Comparison of ENCODE assay signal across 8 mouse cellular contexts in genomic region chr2:34370349-34370724, GRCm38 (mm10). TPM values are rescaled to one million over a fixed set of nuclear protein-coding genes. Genes with fewer than 3 reads are reported as not detected.
DNase-seq lines count a peak whose midpoint lies in the region; ATAC-seq and TF ChIP-seq lines count a peak whose summit lies in the region.

No protein-coding gene starts in this region.

- ATAC-seq in kidney, postnatal 0 days (replicated peaks; ENCODE audit: low FRiP score, low read depth): no peak
- ATAC-seq in embryonic facial prominence, embryonic 13.5 days (ENCODE audit: insufficient number of reproducible peaks, insufficient read depth, low FRiP score, low TSS enrichment, low read depth): no peak
- ATAC-seq in hindbrain, embryonic 15.5 days (ENCODE audit: low FRiP score, low read depth): no peak

- H3K4me2 ChIP-seq in kidney, postnatal 0 days (ENCODE audit: low read length): peak overlapping the region; percentile 95
- H3K4me2 ChIP-seq in embryonic facial prominence, embryonic 13.5 days: peak overlapping the region; percentile 95
- H3K4me2 ChIP-seq in hindbrain, embryonic 15.5 days: peak overlapping the region; percentile 76
- peak overlapping the region; percentile 74 for H3K4me2 ChIP-seq in myocyte (ENCODE audit: low read depth)

- TF ChIP-seq POLR2A in myocyte (IDR thresholded peaks at IDR 0.05; ENCODE audit: insufficient read length, low read depth): no peak

- H3K9ac ChIP-seq in kidney, postnatal 0 days (ENCODE audit: low read depth, low read length): peak overlapping the region; percentile 95; the same call in 1 of the 2 replicates
- peak overlapping the region; percentile 94 for H3K9ac ChIP-seq in embryonic facial prominence, embryonic 13.5 days
- H3K9ac ChIP-seq in hindbrain, embryonic 15.5 days: peak overlapping the region; percentile 79

- H3ac ChIP-seq in myocyte (ENCODE audit: control insufficient read depth, insufficient read length): no peak overlapping the region

- no peak for DNase-seq in kidney, postnatal 0 days (ENCODE audit: low spot score)
- DNase-seq in kidney, postnatal 36 days: no peak
- DNase-seq in thymus, adult 18-20 months: no peak
- DNase-seq in urinary bladder, adult 18-20 months (ENCODE audit: low spot score in 2 of 2): no peak
- DNase-seq in yolk sac, embryonic 10.5 days (ENCODE audit: low spot score): no peak

- no peaks in the 10 kb centered on the region for H3K9me3 ChIP-seq in kidney, postnatal 0 days (replicated peaks; ENCODE audit: low read length)
- H3K9me3 ChIP-seq in embryonic facial prominence, embryonic 13.5 days: no peaks in the 10 kb centered on the region
- no peaks in the 10 kb centered on the region for H3K9me3 ChIP-seq in hindbrain, embryonic 15.5 days

- no peaks in the 10 kb centered on the region for H3K27me3 ChIP-seq in kidney, postnatal 0 days (ENCODE audit: insufficient read depth, low read length)
- H3K27me3 ChIP-seq in embryonic facial prominence, embryonic 13.5 days: peaks cover 4% of the 10 kb centered on the region; the same call in 1 of the 2 replicates
- H3K27me3 ChIP-seq in hindbrain, embryonic 15.5 days: no peaks in the 10 kb centered on the region
- H3K27me3 ChIP-seq in myocyte (ENCODE audit: control insufficient read depth, insufficient read depth, insufficient read length): no peaks in the 10 kb centered on the region

- H3K4me1 ChIP-seq in kidney, postnatal 0 days (replicated peaks; ENCODE audit: insufficient read depth, low read length): 0 out of 2 replicates have a peak, but pooled peaks cover 5% of the 10 kb centered on the region
- H3K4me1 ChIP-seq in embryonic facial prominence, embryonic 13.5 days: peaks cover 14% of the 10 kb centered on the region
- peaks cover 31% of the 10 kb centered on the region for H3K4me1 ChIP-seq in hindbrain, embryonic 15.5 days (replicated peaks)

- peak overlapping the region; percentile 98 for H3K4me3 ChIP-seq in kidney, postnatal 0 days (replicated peaks; ENCODE audit: low read depth, low read length)
- peak overlapping the region; percentile 83 for H3K4me3 ChIP-seq in embryonic facial prominence, embryonic 13.5 days
- peak overlapping the region; percentile 78 for H3K4me3 ChIP-seq in hindbrain, embryonic 15.5 days
- peak overlapping the region; percentile 48 for H3K4me3 ChIP-seq in myocyte

- TF ChIP-seq CTCF in kidney, postnatal 0 days (IDR thresholded peaks at IDR 0.05; ENCODE audit: low read depth): no peak

- no peaks in the 10 kb centered on the region for H3K79me2 ChIP-seq in myocyte (ENCODE audit: control insufficient read depth, insufficient read depth)

- H3K36me3 ChIP-seq in kidney, postnatal 0 days (ENCODE audit: insufficient read depth, low read length): no peaks in the 10 kb centered on the region
- H3K36me3 ChIP-seq in embryonic facial prominence, embryonic 13.5 days: no peaks in the 10 kb centered on the region
- H3K36me3 ChIP-seq in hindbrain, embryonic 15.5 days: no peaks in the 10 kb centered on the region
- no peaks in the 10 kb centered on the region for H3K36me3 ChIP-seq in myocyte (ENCODE audit: control insufficient read depth, insufficient read depth)

- 14% methylated on average over 7 of the region's 7 CpGs for WGBS in kidney, postnatal 0 days
- WGBS in embryonic facial prominence, embryonic 13.5 days: 2% methylated on average over 7 of the region's 7 CpGs
- WGBS in hindbrain, embryonic 15.5 days: 4% methylated on average over 7 of the region's 7 CpGs

- no peak overlapping the region for H3K27ac ChIP-seq in kidney, postnatal 0 days
- 0 out of 2 replicates have a peak overlapping the region, but pooled peaks have one; percentile 95 for H3K27ac ChIP-seq in embryonic facial prominence, embryonic 13.5 days
- H3K27ac ChIP-seq in hindbrain, embryonic 15.5 days (replicated peaks): peak overlapping the region; percentile 97

TF ChIP-seq in myocyte, 11 proteins besides CTCF, POLR2A, EP300 and RAD21:
- TF ChIP-seq POLR2AphosphoS2 (IDR thresholded peaks at IDR 0.05; ENCODE audit: insufficient read length, low read depth) (no peak), REST (IDR thresholded peaks at IDR 0.05; ENCODE audit: insufficient read depth, insufficient read length) (no peak), CEBPB (IDR thresholded peaks at IDR 0.05; ENCODE audit: insufficient read depth, poor library complexity, severe bottlenecking) (no peak), E2F4 (IDR thresholded peaks at IDR 0.05; ENCODE audit: insufficient read depth) (no peak), MYOD1 (IDR thresholded peaks at IDR 0.05; ENCODE audit: control insufficient read depth in 1 of 3, insufficient read length in 2 of 3, low read depth in 2 of 3) (no peak), TCF3 (IDR thresholded peaks at IDR 0.05; ENCODE audit: insufficient read length, low read depth) (no peak), MAX (IDR thresholded peaks at IDR 0.05; ENCODE audit: low read depth) (no peak), USF1 (IDR thresholded peaks at IDR 0.05; ENCODE audit: low read depth) (no peak), MYOG (IDR thresholded peaks at IDR 0.05; ENCODE audit: control insufficient read depth in 1 of 3, insufficient read depth in 1 of 3, insufficient read length in 2 of 3, low read depth in 2 of 3) (no peak), TCF12 (IDR thresholded peaks at IDR 0.05; ENCODE audit: insufficient read depth, poor library complexity, severe bottlenecking) (no peak), SRF (IDR thresholded peaks at IDR 0.05; ENCODE audit: control insufficient read depth, insufficient read length, low read depth) (no peak)

RNA-seq across cellular contexts. Expression of gene Pbx3, which starts 2.6 kb away (rescaled TPM):
- polyA plus RNA-seq in kidney, postnatal 0 days (2015; fragmentation: Nextera tagmentation; extraction: Ambion mirVana): 21.1 and 21.3 TPM in 2 replicates
- 21.4 and 24.7 TPM in 2 replicates for polyA plus RNA-seq in embryonic facial prominence, embryonic 13.5 days (2015; fragmentation: Nextera tagmentation; extraction: Ambion mirVana)
- 118 and 130 TPM in 2 replicates for polyA plus RNA-seq in hindbrain, embryonic 15.5 days (2015; fragmentation: Nextera tagmentation; extraction: Ambion mirVana)
- polyA plus RNA-seq in myocyte (2012; fragmentation: generic; extraction: Trizol): 6.1 TPM

RNA-seq across cellular contexts. Expression of gene Mapkap1, which starts 36.2 kb away (rescaled TPM):
- polyA plus RNA-seq in kidney, postnatal 0 days (2015; fragmentation: Nextera tagmentation; extraction: Ambion mirVana): 86.2 and 92.3 TPM in 2 replicates
- polyA plus RNA-seq in embryonic facial prominence, embryonic 13.5 days (2015; fragmentation: Nextera tagmentation; extraction: Ambion mirVana): 106 and 107 TPM in 2 replicates
- 98.3 and 98.6 TPM in 2 replicates for polyA plus RNA-seq in hindbrain, embryonic 15.5 days (2015; fragmentation: Nextera tagmentation; extraction: Ambion mirVana)
- polyA plus RNA-seq in myocyte (2012; fragmentation: generic; extraction: Trizol): 39.6 TPM

Comparison
In these comparisons a context has a peak if more than half of its experiments do, and no peak if none do; other contexts are left out.
1. H3K4me3 ChIP-seq: peak in every context shown above with its lines; median percentile 98 in kidney, postnatal 0 days; 83 in embryonic facial prominence, embryonic 13.5 days; 78 in hindbrain, embryonic 15.5 days; 48 in myocyte.